Mouse (Mus musculus) E14TG2a.4 (cell line): Measurements from ENCODE around the gene Gls2.

Source experiments
- CTCF ChIP-seq: conservative IDR thresholded peaks from 2 replicates; pipeline ENCODE4 v1.5.1; 2014; ENCODE audit warnings: low read length
- POU5F1 ChIP-seq: IDR thresholded peaks from 2 replicates; pipeline ENCODE4 v1.6.1; 2014; ENCODE audit warnings: low read length, borderline replicate concordance

GRCm38 (mm10) chr10:128209311-128210009 lies 15.2 kb downstream of the Gls2 start:
- TF ChIP-seq CTCF = no peak
- TF ChIP-seq POU5F1 = no peak
